Mouse (Mus musculus): Measurements from ENCODE around the gene Cyp8b1.

- TF ChIP-seq CHD2 (IDR thresholded peaks at IDR 0.05; ENCODE audit: low read depth, low read length), result no peak
- no peak for TF ChIP-seq HCFC1 (IDR thresholded peaks at IDR 0.05; ENCODE audit: borderline replicate concordance, insufficient read depth, low read length)
- no peak for TF ChIP-seq MAFK (IDR thresholded peaks at IDR 0.05; ENCODE audit: insufficient read depth, low read depth, low read length)
- no peak for TF ChIP-seq ZC3H11A (IDR thresholded peaks at IDR 0.05; ENCODE audit: borderline replicate concordance, low read depth, low read length)
These were observed 12.4 kb downstream of the Cyp8b1 start for GRCm38 (mm10) chr9:121903476-121904305.

Data from ES-E14 (cell line).